Mouse (Mus musculus) WW6 (cell line): Measurements from ENCODE around the gene Morf4l1.
A peak's percentile ranks its signal among the peaks of the same experiment; 100 is the strongest.
"Not testable (repeated sequence)": the region's sequence is repeated elsewhere in the genome, so short reads cannot be mapped to it uniquely, and the experiment has no call there.

Experiments used
- DNase-seq: peaks from one replicate; pipeline ENCODE4 v3.0.0-alpha.2; 2013; ENCODE audit warnings: low read depth, low spot score

Gene Morf4l1

GRCm38 (mm10) chr9:90113651-90114566, 665 bp downstream of the Morf4l1 start:
- DNase-seq: peak; percentile 78

GRCm38 (mm10) chr9:90113151-90113550, 1.4 kb downstream of the Morf4l1 start:
- DNase-seq: no peak

GRCm38 (mm10) chr9:90109386-90109785, 5.2 kb downstream of the Morf4l1 start:
- DNase-seq: no peak

- no peak for DNase-seq
Measured at GRCm38 (mm10) chr9:90108272-90108671, 6.3 kb downstream of the Morf4l1 start.

GRCm38 (mm10) chr9:90106915-90107314, 7.7 kb downstream of the Morf4l1 start:
- no peak for DNase-seq

GRCm38 (mm10) chr9:90105462-90105861, 9.1 kb downstream of the Morf4l1 start:
- no peak for DNase-seq

GRCm38 (mm10) chr9:90100760-90101159, 13.8 kb downstream of the Morf4l1 start:
- no peak for DNase-seq

- no peak for DNase-seq
Measured at GRCm38 (mm10) chr9:90098934-90099333, 15.6 kb downstream of the Morf4l1 start.

GRCm38 (mm10) chr9:90089339-90090104, 25.1 kb downstream of the Morf4l1 start:
- DNase-seq: no peak

- no peak for DNase-seq
Measured at GRCm38 (mm10) chr9:90087906-90088485, 26.6 kb downstream of the Morf4l1 start.

GRCm38 (mm10) chr9:90084766-90085468, 29.7 kb downstream of the Morf4l1 start:
- no peak for DNase-seq

GRCm38 (mm10) chr9:90084152-90084551, 30.4 kb downstream of the Morf4l1 start:
- no peak for DNase-seq

- no peak for DNase-seq
Measured at GRCm38 (mm10) chr9:90082992-90083391, 31.6 kb downstream of the Morf4l1 start.

- DNase-seq: not testable (repeated sequence)
Measured at GRCm38 (mm10) chr9:90081961-90082360, 32.6 kb downstream of the Morf4l1 start.

GRCm38 (mm10) chr9:90076849-90077461, 37.6 kb downstream of the Morf4l1 start:
- peak; percentile 28 for DNase-seq

GRCm38 (mm10) chr9:90076131-90076530, 38.4 kb downstream of the Morf4l1 start:
- no peak for DNase-seq

- no peak for DNase-seq
Measured at GRCm38 (mm10) chr9:90075336-90075735, 39.2 kb downstream of the Morf4l1 start.

- DNase-seq: no peak
Measured at GRCm38 (mm10) chr9:90070174-90070573, 44.4 kb downstream of the Morf4l1 start.

GRCm38 (mm10) chr9:90069485-90069884, 45.1 kb downstream of the Morf4l1 start:
- no peak for DNase-seq

- no peak for DNase-seq
Measured at GRCm38 (mm10) chr9:90068786-90069185, 45.8 kb downstream of the Morf4l1 start.

GRCm38 (mm10) chr9:90067341-90067740, 47.2 kb downstream of the Morf4l1 start:
- DNase-seq: no peak
